In genomic region chr8:46092667-46093360, GRCm38 (mm10) we compare ENCODE assay signal across 10 mouse cellular contexts. TPM values are rescaled to one million over a fixed set of nuclear protein-coding genes. Genes with fewer than 3 reads are reported as not detected.
A peak's percentile ranks its signal among the peaks of the same experiment; 100 is the strongest.
DNase-seq lines count a peak whose midpoint lies in the region; ATAC-seq and TF ChIP-seq lines count a peak whose summit lies in the region.
"Had no signal": no experiment of that assay in that cellular context is flagged by ENCODE, and none has a peak within 500 bp of the region (broad histone marks: within the 10 kb centered on the region; RNA-seq: fewer than 3 reads in every experiment).

No protein-coding gene starts in this region.

- WGBS in intestine, postnatal 0 days: 83% methylated on average over 6 of the region's 6 CpGs
- 80% methylated on average over 6 of the region's 6 CpGs for WGBS in intestine, embryonic 15.5 days
- 69% methylated on average over 6 of the region's 6 CpGs for WGBS in lung, embryonic 14.5 days

- no peaks in the 10 kb centered on the region for H3K27me3 ChIP-seq in intestine, postnatal 0 days (replicated peaks; ENCODE audit: control insufficient read depth, insufficient read depth, low read length)
- H3K27me3 ChIP-seq in intestine, embryonic 15.5 days (replicated peaks): no peaks in the 10 kb centered on the region
- no peaks in the 10 kb centered on the region for H3K27me3 ChIP-seq in lung, embryonic 14.5 days (ENCODE audit: insufficient read depth, low read length)

- no peak overlapping the region for H3K27ac ChIP-seq in intestine, postnatal 0 days (ENCODE audit: low read depth, low read length)
- no peak overlapping the region for H3K27ac ChIP-seq in intestine, embryonic 15.5 days
- no peak overlapping the region for H3K27ac ChIP-seq in lung, embryonic 14.5 days (ENCODE audit: low read depth)
- H3K27ac ChIP-seq: forebrain, embryonic 10.5 days; midbrain, embryonic 10.5 days had no signal

- no peaks in the 10 kb centered on the region for H3K9me3 ChIP-seq in intestine, postnatal 0 days (ENCODE audit: control insufficient read depth)
- no peaks in the 10 kb centered on the region for H3K9me3 ChIP-seq in intestine, embryonic 15.5 days
- H3K9me3 ChIP-seq in lung, embryonic 14.5 days (ENCODE audit: low read depth, low read length): no peaks in the 10 kb centered on the region
- H3K9me3 ChIP-seq: forebrain, embryonic 10.5 days; midbrain, embryonic 10.5 days had no signal

- no peak for ATAC-seq in intestine, postnatal 0 days
- no peak for ATAC-seq in intestine, embryonic 15.5 days
- no peak for ATAC-seq in lung, embryonic 14.5 days (ENCODE audit: insufficient read depth)

- H3K4me3 ChIP-seq in intestine, postnatal 0 days (ENCODE audit: low read depth, low read length): no peak overlapping the region
- no peak overlapping the region for H3K4me3 ChIP-seq in intestine, embryonic 15.5 days (replicated peaks)
- no peak overlapping the region for H3K4me3 ChIP-seq in lung, embryonic 14.5 days (ENCODE audit: low read depth, low read length)
- H3K4me3 ChIP-seq: forebrain, embryonic 10.5 days; midbrain, embryonic 10.5 days had no signal

- peak; percentile 53 for TF ChIP-seq CTCF in intestine, postnatal 0 days (IDR thresholded peaks at IDR 0.05; ENCODE audit: low read depth)
- TF ChIP-seq CTCF in lung, embryonic 14.5 days (IDR thresholded peaks at IDR 0.05; ENCODE audit: low read depth): no peak

- no peaks in the 10 kb centered on the region for H3K4me1 ChIP-seq in intestine, postnatal 0 days (replicated peaks; ENCODE audit: control insufficient read depth, insufficient read depth, low read length)
- no peaks in the 10 kb centered on the region for H3K4me1 ChIP-seq in intestine, embryonic 15.5 days (replicated peaks)
- H3K4me1 ChIP-seq in lung, embryonic 14.5 days (ENCODE audit: insufficient read depth): no peaks in the 10 kb centered on the region
- H3K4me1 ChIP-seq: forebrain, embryonic 10.5 days; midbrain, embryonic 10.5 days had no signal

- peaks cover 7% of the 10 kb centered on the region; the same call in 1 of the 2 replicates for H3K36me3 ChIP-seq in intestine, postnatal 0 days (ENCODE audit: control insufficient read depth, insufficient read depth)
- H3K36me3 ChIP-seq in intestine, embryonic 15.5 days: no peaks in the 10 kb centered on the region
- no peaks in the 10 kb centered on the region for H3K36me3 ChIP-seq in lung, embryonic 14.5 days (ENCODE audit: insufficient read depth)

- no peak overlapping the region for H3K4me2 ChIP-seq in intestine, postnatal 0 days (replicated peaks; ENCODE audit: low read depth)
- H3K4me2 ChIP-seq in intestine, embryonic 15.5 days (replicated peaks): no peak overlapping the region
- H3K4me2 ChIP-seq in lung, embryonic 14.5 days: no peak overlapping the region

- DNase-seq in Muller cell, postnatal 12 days (ENCODE audit: inconsistent ontology term): peak; percentile 83
- DNase-seq in adrenal gland, postnatal 10 days: peak; percentile 8
- peak; percentile 15 for DNase-seq in lung, embryonic 14.5 days
- no peak for DNase-seq in ovary, adult 18-20 months (ENCODE audit: low spot score)
- no peak for DNase-seq in embryo, embryonic 11 days
- DNase-seq: thymus, postnatal 25 days had no signal

- no peak overlapping the region for H3K9ac ChIP-seq in intestine, postnatal 0 days (ENCODE audit: low read depth, low read length)
- H3K9ac ChIP-seq in intestine, embryonic 15.5 days: no peak overlapping the region
- no peak overlapping the region for H3K9ac ChIP-seq in lung, embryonic 14.5 days

RNA-seq across cellular contexts. Expression of gene Cfap97, which starts 58.8 kb away (rescaled TPM):
- 15.2 and 17.1 TPM in 2 replicates for polyA plus RNA-seq in intestine, postnatal 0 days (2015; fragmentation: Nextera tagmentation; extraction: Ambion mirVana)
- polyA plus RNA-seq in intestine, embryonic 15.5 days (2015; fragmentation: Nextera tagmentation; extraction: Ambion mirVana): 19.7 and 26.9 TPM in 2 replicates
- total RNA-seq in adrenal gland, postnatal 10 days (2021): 10 to 100 TPM; 16.7 to 21.2 TPM
- 24.1 and 25.3 TPM in 2 replicates for polyA plus RNA-seq in lung, embryonic 14.5 days (2014; fragmentation: Nextera tagmentation; extraction: Ambion mirVana)

RNA-seq across cellular contexts. Expression of gene Snx25, which starts 59.1 kb away (rescaled TPM):
- polyA plus RNA-seq in intestine, postnatal 0 days (2015; fragmentation: Nextera tagmentation; extraction: Ambion mirVana): 12.1 and 13.2 TPM in 2 replicates
- 7.2 and 7.6 TPM in 2 replicates for polyA plus RNA-seq in intestine, embryonic 15.5 days (2015; fragmentation: Nextera tagmentation; extraction: Ambion mirVana)
- 10 to 100 TPM; 17.0 to 18.7 TPM for total RNA-seq in adrenal gland, postnatal 10 days (2021)
- 9.2 and 12.3 TPM in 2 replicates for polyA plus RNA-seq in lung, embryonic 14.5 days (2014; fragmentation: Nextera tagmentation; extraction: Ambion mirVana)

Comparison
In these comparisons a context has a peak if more than half of its experiments do, and no peak if none do; other contexts are left out.
1. DNase-seq: peak in Muller cell, postnatal 12 days (single experiment), adrenal gland, postnatal 10 days (single experiment) and lung, embryonic 14.5 days (single experiment); none in ovary, adult 18-20 months (single experiment) and embryo, embryonic 11 days (single experiment).